Mouse (Mus musculus) stomach, postnatal 0 days (tissue): ENCODE measurements around the gene Vps53.

ENCODE experiments used
- CTCF ChIP-seq: IDR thresholded peaks from 2 replicates; pipeline ENCODE4 v1.5.1; 2016; ENCODE audit warnings: antibody characterized with exemption, low read depth, mild to moderate bottlenecking, moderate library complexity
- EP300 ChIP-seq: optimal IDR thresholded peaks from 2 replicates; pipeline ENCODE3; 2016; ENCODE audit warnings: antibody characterized with exemption

DNA sequence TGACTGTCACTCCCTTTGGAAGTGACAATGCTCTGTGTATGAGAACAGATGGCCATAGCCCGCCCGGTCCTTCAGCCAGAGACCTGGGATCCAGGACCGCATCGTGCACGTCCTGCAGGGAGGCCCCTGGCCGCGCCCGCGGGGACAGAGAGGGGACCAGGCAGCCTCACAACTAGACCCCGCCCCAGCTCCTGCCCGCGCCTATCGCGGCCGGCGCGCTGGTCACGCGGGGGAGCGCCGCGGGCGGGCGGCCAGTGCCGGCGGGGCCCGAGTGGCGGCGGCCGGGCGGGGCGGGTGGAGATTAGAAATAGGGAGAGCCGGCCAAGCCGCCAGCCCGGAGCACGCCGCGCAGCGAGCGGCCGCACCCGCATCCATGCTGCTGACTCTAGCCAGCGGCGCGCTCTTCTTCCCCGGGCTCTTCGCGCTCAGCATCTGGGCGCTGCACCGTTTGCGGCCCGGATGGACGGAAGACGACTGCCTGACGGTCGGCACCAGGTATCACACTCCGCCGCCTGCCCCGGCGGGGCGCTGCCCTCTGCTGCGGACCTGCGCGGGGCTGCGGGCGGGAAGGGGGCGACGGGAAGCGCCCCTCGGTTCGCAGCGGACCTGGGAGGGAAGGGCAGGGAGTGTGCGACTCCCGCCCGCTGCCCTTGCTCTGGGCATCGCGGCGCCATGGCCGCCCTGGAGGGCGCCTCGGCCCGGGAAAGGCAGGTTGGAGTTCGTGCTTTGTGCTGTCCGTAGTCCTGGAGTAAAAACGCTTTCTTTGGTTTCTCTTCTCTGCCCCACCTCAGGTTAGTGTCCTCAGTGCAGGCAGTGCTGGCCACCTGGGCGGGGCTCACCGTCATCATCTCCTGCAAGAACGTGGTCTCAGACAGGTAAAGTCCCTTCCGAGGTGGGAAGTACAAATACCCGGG lies 22.6 kb upstream of the Vps53 start:
- TF ChIP-seq CTCF (peak; percentile 25; the same call in 1 of the 2 replicates), EP300 (no peak)
